Mouse (Mus musculus) embryonic fibroblast, embryonic 13.5 days (primary cell): ENCODE data around the gene Dnajc4.

ENCODE experiments used
- CTCF ChIP-seq: IDR thresholded peaks from 2 replicates; pipeline ENCODE4 v1.5.1; 2011; ENCODE audit warnings: mild to moderate bottlenecking, control low read depth, low read length, moderate library complexity, borderline replicate concordance; ENCODE audit not compliant: insufficient read depth
- POLR2A ChIP-seq: IDR thresholded peaks from 2 replicates; pipeline ENCODE4 v1.6.1; 2011; ENCODE audit warnings: low read depth, mild to moderate bottlenecking, control low read depth, low read length, moderate library complexity

GRCm38 (mm10) chr19:6990712-6991111, 1.7 kb downstream of the Dnajc4 start:
- no peak for TF ChIP-seq CTCF
- TF ChIP-seq POLR2A = no peak
